Mouse (Mus musculus) heart, embryonic 12.5 days (tissue): ENCODE measurements around the gene Gad1. TPM values are rescaled to one million over a fixed set of nuclear protein-coding genes. Genes with fewer than 3 reads are reported as not detected.
"Not testable (repeated sequence)": the region's sequence is repeated elsewhere in the genome, so short reads cannot be mapped to it uniquely, and the experiment has no call there.

ENCODE experiments used
- ATAC-seq: fragments of 200-750 bp; cut with Nextera tagmentation; 2 replicates; pipeline ENCODE4 v1.8.0; 2017; ENCODE audit warnings: moderate TSS enrichment, moderate library complexity; ENCODE audit not compliant: insufficient number of reproducible peaks, low FRiP score
- H3K27ac ChIP-seq: fragments of 300-500 bp; sonication (generic); 2 replicates; pipeline ENCODE4 v1.5.1; 2016; ENCODE audit warnings: mild to moderate bottlenecking, moderate library complexity; ENCODE audit not compliant: poor library complexity, severe bottlenecking
- H3K27me3 ChIP-seq: fragments of 300-500 bp; sonication (generic); replicated peaks from 2 replicates; pipeline ENCODE4 v1.6.1; 2016; ENCODE audit warnings: mild to moderate bottlenecking, moderate library complexity
- H3K36me3 ChIP-seq: fragments of 300-500 bp; sonication (generic); 2 replicates; pipeline ENCODE4 v1.6.1; 2016; ENCODE audit warnings: mild to moderate bottlenecking, moderate library complexity
- H3K4me1 ChIP-seq: fragments of 300-500 bp; sonication (generic); replicated peaks from 2 replicates; pipeline ENCODE4 v1.6.1; 2016; ENCODE audit warnings: mild to moderate bottlenecking
- H3K4me2 ChIP-seq: fragments of 300-500 bp; sonication (generic); 2 replicates; pipeline ENCODE4 v1.6.1; 2016; ENCODE audit warnings: mild to moderate bottlenecking, moderate library complexity
- H3K4me3 ChIP-seq: fragments of 300-500 bp; sonication (generic); 2 replicates; pipeline ENCODE4 v1.5.1; 2016; ENCODE audit warnings: mild to moderate bottlenecking
- H3K9ac ChIP-seq: fragments of 300-500 bp; sonication (generic); 2 replicates; pipeline ENCODE4 v1.6.1; 2016; ENCODE audit warnings: mild to moderate bottlenecking, moderate library complexity
- H3K9me3 ChIP-seq: fragments of 300-500 bp; sonication (generic); replicated peaks from 2 replicates; pipeline ENCODE4 v1.6.1; 2016; ENCODE audit warnings: mild to moderate bottlenecking, moderate library complexity
- WGBS: fragments of 180-500 bp; shearing (Covaris S2); methylation state at CpG from one replicate; pipeline ENCODE4 v1.1.7; 2016; 5-methylcytosine and 5-hydroxymethylcytosine counted together
- polyA plus RNA-seq: library from polyadenylated mRNA; unstranded; fragments of >200 nt; fragmentation: Nextera tagmentation; extraction: Ambion mirVana; gene quantifications from 2 replicates; pipeline ENCODE4 v1.2.1, GENCODE M21; 2016

Gad1 gene
- 0.22 and 0.33 TPM in 2 replicates for polyA plus RNA-seq

DNA sequence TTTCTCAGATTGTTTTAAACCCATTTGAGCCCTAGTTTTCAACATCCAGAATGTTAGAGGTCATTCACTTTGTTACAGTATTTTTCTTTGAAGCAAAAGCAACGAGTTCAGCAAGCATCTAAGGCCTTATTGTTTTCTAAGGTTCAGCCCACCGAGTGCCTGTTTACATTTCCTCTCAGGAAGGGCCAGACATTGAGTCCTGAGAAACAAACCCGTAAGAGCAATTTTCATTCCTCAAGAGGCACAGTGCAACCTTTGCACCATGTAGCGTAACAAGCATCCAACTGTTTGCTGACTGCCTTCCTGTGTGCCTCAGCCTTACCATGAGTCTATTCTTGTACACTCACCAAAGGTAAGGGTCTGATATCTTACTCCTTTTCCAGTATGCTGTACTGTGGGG lies at the start of gene Gad1:
TSS of gene Gad1 (plus strand) at position 301 of the 400 bp plus-strand sequence.
- H3K4me3 ChIP-seq = no peak within 1 kb of the TSS
- no peaks in the 10 kb centered on the region for H3K9me3 ChIP-seq
- H3K4me2 ChIP-seq = no peak within 1 kb of the TSS
- H3K27me3 ChIP-seq = peaks cover 19% of the 10 kb centered on the region; the same call in 1 of the 2 replicates
- no peak within 1 kb of the TSS for H3K27ac ChIP-seq
- ATAC-seq = no peak
- no peak within 1 kb of the TSS for H3K9ac ChIP-seq
- no peaks in the 10 kb centered on the region for H3K4me1 ChIP-seq
- H3K36me3 ChIP-seq = no peaks in the 10 kb centered on the region
- 49% methylated on average over 4 of the region's 4 CpGs for WGBS

GRCm38 (mm10) chr2:70503436-70503835 lies 49.4 kb upstream of the Gad1 start:
- Histone ChIP-seq H3K4me1 (peaks cover 5% of the 10 kb centered on the region; the same call in 1 of the 2 replicates), H3K4me3 (no peak overlapping the region), H3K9ac (no peak overlapping the region), H3K36me3 (no peaks in the 10 kb centered on the region), H3K4me2 (no peak overlapping the region), H3K27ac (no peak overlapping the region), H3K9me3 (no peaks in the 10 kb centered on the region), H3K27me3 (peaks cover 15% of the 10 kb centered on the region; the same call in 1 of the 2 replicates)
- no peak for ATAC-seq
- 76% methylated on average over 10 of the region's 10 CpGs for WGBS

DNA sequence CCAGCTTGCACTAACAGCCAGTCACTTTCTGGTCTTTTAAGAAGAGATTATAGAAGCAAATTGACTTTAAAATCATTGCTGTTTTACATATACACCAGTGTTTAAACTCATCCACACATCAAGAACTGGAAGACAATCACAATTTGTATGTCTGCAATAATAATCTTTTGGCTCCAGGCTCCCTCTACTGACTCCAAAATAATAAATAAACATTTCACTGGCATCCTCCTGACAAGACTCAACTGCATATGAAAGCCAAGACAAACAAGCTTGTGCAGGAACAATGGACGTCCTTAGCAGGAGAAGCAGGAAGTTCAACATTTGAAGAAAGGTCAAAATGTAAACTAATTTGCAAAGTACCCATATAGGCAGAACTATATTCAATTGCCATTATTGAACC lies 47.6 kb upstream of the Gad1 start:
- 23% methylated on average over 1 of the region's 1 CpGs for WGBS

GRCm38 (mm10) chr2:70505896-70506295 lies 47.0 kb upstream of the Gad1 start:
- H3K9me3 ChIP-seq = no peaks in the 10 kb centered on the region
- no peak overlapping the region for H3K4me2 ChIP-seq
- ATAC-seq = no peak
- no peak overlapping the region for H3K4me3 ChIP-seq
- H3K27me3 ChIP-seq = peaks cover 9% of the 10 kb centered on the region; the same call in 1 of the 2 replicates
- 0 out of 2 replicates have a peak, but pooled peaks cover 9% of the 10 kb centered on the region for H3K4me1 ChIP-seq
- H3K9ac ChIP-seq = no peak overlapping the region
- H3K36me3 ChIP-seq = no peaks in the 10 kb centered on the region
- 44% methylated on average over 4 of the region's 4 CpGs for WGBS
- no peak overlapping the region; the same call in 1 of the 2 replicates for H3K27ac ChIP-seq

More for the DNA sequence above, 47.6 kb upstream of the Gad1 start:
- H3K9me3 ChIP-seq = no peaks in the 10 kb centered on the region
- no peak overlapping the region for H3K9ac ChIP-seq
- no peak for ATAC-seq
- no peaks in the 10 kb centered on the region for H3K36me3 ChIP-seq
- H3K4me1 ChIP-seq = 0 out of 2 replicates have a peak, but pooled peaks cover 9% of the 10 kb centered on the region
- no peak overlapping the region for H3K4me2 ChIP-seq
- peaks cover 9% of the 10 kb centered on the region; the same call in 1 of the 2 replicates for H3K27me3 ChIP-seq
- no peak overlapping the region for H3K4me3 ChIP-seq
- H3K27ac ChIP-seq = no peak overlapping the region

- Histone ChIP-seq H3K27ac (no peak overlapping the region), H3K4me1 (0 out of 2 replicates have a peak, but pooled peaks cover 9% of the 10 kb centered on the region), H3K4me2 (no peak overlapping the region), H3K36me3 (no peaks in the 10 kb centered on the region), H3K9me3 (no peaks in the 10 kb centered on the region), H3K4me3 (no peak overlapping the region), H3K9ac (no peak overlapping the region), H3K27me3 (peaks cover 9% of the 10 kb centered on the region; the same call in 1 of the 2 replicates)
- WGBS = 58% methylated on average over 2 of the region's 2 CpGs
- no peak for ATAC-seq
Measured at GRCm38 (mm10) chr2:70506372-70506771, 46.5 kb upstream of the Gad1 start.

DNA sequence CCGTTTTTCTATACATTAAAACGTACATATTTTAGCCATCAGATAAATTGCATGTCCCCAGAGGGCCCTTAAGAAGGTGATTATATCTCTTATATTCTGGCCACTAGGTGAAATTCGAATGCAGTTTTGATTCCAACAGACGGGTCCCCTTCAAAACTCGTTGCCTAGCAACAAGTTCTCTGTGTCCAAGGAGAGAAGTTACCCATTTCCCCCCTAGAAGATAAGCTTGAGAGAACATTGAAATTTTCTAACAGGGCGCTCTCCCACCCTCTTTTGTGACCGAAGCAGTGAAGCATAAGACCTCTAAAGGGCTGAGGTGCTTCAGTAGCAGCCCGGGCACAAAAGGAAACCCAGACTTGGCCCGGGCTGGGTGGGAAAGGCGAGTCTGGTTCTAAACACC lies 44.4 kb upstream of the Gad1 start, which contains the start of gene Erich2:
TSS of gene Erich2 (plus strand) at position 324 of the 400 bp plus-strand sequence.
- 0 out of 2 replicates have a peak, but pooled peaks have one; percentile 7 for ATAC-seq
- no peaks in the 10 kb centered on the region for H3K9me3 ChIP-seq
- no peaks in the 10 kb centered on the region for H3K36me3 ChIP-seq
- no peak within 1 kb of the TSS for H3K27ac ChIP-seq
- peak within 1 kb of the TSS; percentile 84 for H3K4me2 ChIP-seq
- 19% methylated on average over 10 of the region's 10 CpGs for WGBS
- peak within 1 kb of the TSS; percentile 66 for H3K9ac ChIP-seq
- peak within 1 kb of the TSS; percentile 65 for H3K4me3 ChIP-seq
- H3K27me3 ChIP-seq = peaks cover 9% of the 10 kb centered on the region; the same call in 1 of the 2 replicates
- 0 out of 2 replicates have a peak, but pooled peaks cover 9% of the 10 kb centered on the region for H3K4me1 ChIP-seq

- H3K9me3 ChIP-seq = no peaks in the 10 kb centered on the region
- no peaks in the 10 kb centered on the region for H3K36me3 ChIP-seq
- H3K4me3 ChIP-seq = peak overlapping the region; percentile 65
- peak overlapping the region; percentile 84 for H3K4me2 ChIP-seq
- WGBS = under 1% methylated on average over 56 of the region's 56 CpGs
- no peak overlapping the region for H3K27ac ChIP-seq
- H3K4me1 ChIP-seq = 0 out of 2 replicates have a peak, but pooled peaks cover 9% of the 10 kb centered on the region
- ATAC-seq = peak; percentile 92
- H3K27me3 ChIP-seq = peaks cover 9% of the 10 kb centered on the region; the same call in 1 of the 2 replicates
- peak overlapping the region; percentile 66 for H3K9ac ChIP-seq
Measured at GRCm38 (mm10) chr2:70509021-70509632, 43.7 kb upstream of the Gad1 start.

GRCm38 (mm10) chr2:70538283-70538682 lies 14.6 kb upstream of the Gad1 start:
- 43% methylated on average over 7 of the region's 7 CpGs for WGBS
- not testable (repeated sequence) for H3K27me3 ChIP-seq, H3K27ac ChIP-seq, ATAC-seq, H3K9ac ChIP-seq, H3K4me1 ChIP-seq, H3K4me3 ChIP-seq, H3K4me2 ChIP-seq, H3K9me3 ChIP-seq, H3K36me3 ChIP-seq

DNA sequence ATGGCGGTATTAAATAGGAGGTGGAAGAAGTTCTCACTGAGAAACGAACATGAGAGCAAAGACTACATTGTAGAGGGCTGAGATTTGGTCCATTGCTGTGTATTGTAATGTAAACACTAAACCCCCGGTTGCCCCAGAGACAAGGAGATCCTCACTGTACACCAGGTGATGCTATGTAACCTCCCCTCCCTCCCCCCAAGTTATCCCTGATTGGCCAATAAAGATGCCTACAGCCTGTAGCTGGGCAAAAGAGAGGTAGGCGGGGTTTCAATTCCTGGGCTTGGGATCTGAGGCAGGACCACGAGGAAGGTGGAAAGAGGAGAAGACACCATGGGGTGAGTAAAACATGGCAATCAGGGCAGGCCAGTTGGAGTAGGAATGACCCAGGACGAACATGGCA lies 2.2 kb upstream of the Gad1 start:
- Histone ChIP-seq H3K27me3 (peaks cover 5% of the 10 kb centered on the region; the same call in 1 of the 2 replicates), H3K27ac (no peak overlapping the region), H3K9ac (no peak overlapping the region), H3K4me3 (no peak overlapping the region), H3K4me2 (no peak overlapping the region), H3K36me3 (no peaks in the 10 kb centered on the region), H3K9me3 (no peaks in the 10 kb centered on the region), H3K4me1 (no peaks in the 10 kb centered on the region)
- no peak for ATAC-seq
- WGBS = 49% methylated on average over 6 of the region's 6 CpGs

GRCm38 (mm10) chr2:70551446-70551845 lies 1.4 kb upstream of the Gad1 start:
- no peak overlapping the region for H3K4me2 ChIP-seq
- H3K27ac ChIP-seq = no peak overlapping the region

DNA sequence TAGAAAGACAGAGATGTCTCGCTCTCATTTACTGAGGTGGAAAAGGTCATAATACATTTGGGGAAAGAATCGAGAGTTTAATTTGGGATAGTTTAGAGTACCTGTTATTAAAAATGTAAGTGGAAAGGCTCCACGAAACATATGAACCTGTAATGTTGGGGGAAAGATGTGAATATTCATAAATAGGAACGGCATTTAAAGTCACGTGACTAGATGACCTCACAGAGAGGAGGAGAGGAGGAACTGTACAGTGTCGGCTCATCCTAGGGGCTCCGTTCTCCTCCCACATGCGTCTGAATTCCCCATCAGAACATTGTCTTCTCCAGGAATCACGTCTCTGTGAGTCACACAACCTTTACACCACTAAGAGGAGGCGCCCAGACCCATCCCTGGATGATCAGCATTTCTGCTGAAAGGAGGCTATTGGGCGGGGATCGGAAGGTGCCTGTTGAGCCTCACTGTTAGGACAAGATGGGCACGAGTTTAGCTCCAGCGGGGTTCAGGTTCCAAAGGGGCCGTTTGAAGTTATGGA lies 739 bp upstream of the Gad1 start:
- H3K27ac ChIP-seq = no peak overlapping the region
- H3K9ac ChIP-seq = no peak overlapping the region
- H3K36me3 ChIP-seq = no peaks in the 10 kb centered on the region
- H3K4me1 ChIP-seq = no peaks in the 10 kb centered on the region
- ATAC-seq = no peak
- peaks cover 13% of the 10 kb centered on the region; the same call in 1 of the 2 replicates for H3K27me3 ChIP-seq
- H3K4me2 ChIP-seq = no peak overlapping the region
- no peak overlapping the region for H3K4me3 ChIP-seq
- no peaks in the 10 kb centered on the region for H3K9me3 ChIP-seq
- 77% methylated on average over 15 of the region's 15 CpGs for WGBS

More at GRCm38 (mm10) chr2:70551446-70551845, 1.4 kb upstream of the Gad1 start:
- no peak overlapping the region for H3K4me3 ChIP-seq
- WGBS = 72% methylated on average over 2 of the region's 2 CpGs
- H3K9me3 ChIP-seq = no peaks in the 10 kb centered on the region
- no peaks in the 10 kb centered on the region for H3K36me3 ChIP-seq
- H3K4me1 ChIP-seq = no peaks in the 10 kb centered on the region
- no peak overlapping the region for H3K9ac ChIP-seq
- no peak for ATAC-seq
- H3K27me3 ChIP-seq = peaks cover 7% of the 10 kb centered on the region; the same call in 1 of the 2 replicates
